Mouse (Mus musculus) forebrain, embryonic 12.5 days (tissue): ENCODE measurements around the gene Car11. TPM values are rescaled to one million over a fixed set of nuclear protein-coding genes. Genes with fewer than 3 reads are reported as not detected.

Source experiments
- ATAC-seq: fragments of 200-750 bp; cut with Nextera tagmentation; 2 replicates; pipeline ENCODE4 v1.8.0; 2017; ENCODE audit warnings: moderate TSS enrichment; ENCODE audit not compliant: low FRiP score
- H3K27ac ChIP-seq: fragments of 300-500 bp; sonication (generic); 2 replicates; pipeline ENCODE4 v1.5.1; 2016; ENCODE audit warnings: mild to moderate bottlenecking
- H3K27me3 ChIP-seq: fragments of 300-500 bp; sonication (generic); 2 replicates; pipeline ENCODE4 v1.6.1; 2016; ENCODE audit warnings: mild to moderate bottlenecking
- H3K36me3 ChIP-seq: fragments of 300-500 bp; sonication (generic); replicated peaks from 2 replicates; pipeline ENCODE4 v1.6.1; 2016; ENCODE audit warnings: mild to moderate bottlenecking
- H3K4me1 ChIP-seq: fragments of 300-500 bp; sonication (generic); 2 replicates; pipeline ENCODE4 v1.6.1; 2016
- H3K4me2 ChIP-seq: fragments of 300-500 bp; sonication (generic); 2 replicates; pipeline ENCODE4 v1.6.1; 2016; ENCODE audit warnings: mild to moderate bottlenecking, moderate library complexity
- H3K4me3 ChIP-seq: fragments of 300-500 bp; sonication (generic); replicated peaks from 2 replicates; pipeline ENCODE4 v1.5.1; 2016; ENCODE audit warnings: mild to moderate bottlenecking
- H3K9ac ChIP-seq: fragments of 300-500 bp; sonication (generic); 2 replicates; pipeline ENCODE4 v1.6.1; 2016; ENCODE audit warnings: mild to moderate bottlenecking
- H3K9me3 ChIP-seq: fragments of 300-500 bp; sonication (generic); 2 replicates; pipeline ENCODE4 v1.6.1; 2016
- WGBS: fragments of 180-500 bp; shearing (Covaris S2); methylation state at CpG from one replicate; pipeline ENCODE4 v1.1.7; 2016; 5-methylcytosine and 5-hydroxymethylcytosine counted together
- polyA plus RNA-seq: library from polyadenylated mRNA; unstranded; fragments of >200 nt; fragmentation: Nextera tagmentation; extraction: Ambion mirVana; gene quantifications from 2 replicates; pipeline ENCODE4 v1.2.1, GENCODE M21; 2016

The Car11 gene
- polyA plus RNA-seq, 1 experiment from 2014 or later: 11.0 TPM

- no peak overlapping the region for H3K27ac ChIP-seq
- H3K27me3 ChIP-seq: peaks cover 18% of the 10 kb centered on the region
- no peaks in the 10 kb centered on the region for H3K9me3 ChIP-seq
- H3K4me2 ChIP-seq: no peak overlapping the region
- no peaks in the 10 kb centered on the region for H3K4me1 ChIP-seq
- no peak overlapping the region for H3K4me3 ChIP-seq
- ATAC-seq: no peak
- H3K36me3 ChIP-seq: no peaks in the 10 kb centered on the region
- no peak overlapping the region for H3K9ac ChIP-seq
- 65% methylated on average over 10 of the region's 10 CpGs for WGBS
These were observed 40.2 kb downstream of the Car11 start for GRCm38 (mm10) chr7:45739820-45740219.

- no peak overlapping the region for H3K4me2 ChIP-seq
- no peak overlapping the region for H3K9ac ChIP-seq
- H3K36me3 ChIP-seq: no peaks in the 10 kb centered on the region
- no peak for ATAC-seq
- H3K4me1 ChIP-seq: no peaks in the 10 kb centered on the region
- H3K9me3 ChIP-seq: no peaks in the 10 kb centered on the region
- WGBS: 84% methylated on average over 12 of the region's 12 CpGs
- H3K27ac ChIP-seq: no peak overlapping the region
- H3K27me3 ChIP-seq: peaks cover 18% of the 10 kb centered on the region
- H3K4me3 ChIP-seq: no peak overlapping the region
These were observed 41.7 kb downstream of the Car11 start for GRCm38 (mm10) chr7:45741308-45741707.

- Histone ChIP-seq H3K36me3 (no peaks in the 10 kb centered on the region), H3K4me2 (0 out of 2 replicates have a peak overlapping the region, but pooled peaks have one; percentile 8)
- 45% methylated on average over 11 of the region's 11 CpGs for WGBS
These were observed 42.1 kb downstream of the Car11 start for GRCm38 (mm10) chr7:45741777-45742176.

GRCm38 (mm10) chr7:45742338-45742737 is 42.7 kb downstream of the Car11 start:
- Histone ChIP-seq H3K27me3 (peaks cover 18% of the 10 kb centered on the region), H3K36me3 (no peaks in the 10 kb centered on the region), H3K27ac (no peak overlapping the region), H3K9me3 (0 out of 2 replicates have a peak, but pooled peaks cover 3% of the 10 kb centered on the region), H3K4me1 (no peaks in the 10 kb centered on the region), H3K4me2 (peak overlapping the region; percentile 8; the same call in 1 of the 2 replicates), H3K4me3 (no peak overlapping the region), H3K9ac (no peak overlapping the region)
- 33% methylated on average over 19 of the region's 19 CpGs for WGBS
- ATAC-seq: no peak

More at GRCm38 (mm10) chr7:45741777-45742176, 42.1 kb downstream of the Car11 start:
- H3K27me3 ChIP-seq: peaks cover 18% of the 10 kb centered on the region
- H3K4me3 ChIP-seq: no peak overlapping the region
- 0 out of 2 replicates have a peak, but pooled peaks cover 3% of the 10 kb centered on the region for H3K9me3 ChIP-seq
- no peak overlapping the region for H3K9ac ChIP-seq
- no peak overlapping the region for H3K27ac ChIP-seq
- no peak for ATAC-seq
- no peaks in the 10 kb centered on the region for H3K4me1 ChIP-seq

GRCm38 (mm10) chr7:45744387-45744786 is 44.7 kb downstream of the Car11 start:
- H3K4me2 ChIP-seq: no peak overlapping the region
- H3K4me1 ChIP-seq: no peaks in the 10 kb centered on the region
- 34% methylated on average over 2 of the region's 2 CpGs for WGBS
- 0 out of 2 replicates have a peak, but pooled peaks cover 3% of the 10 kb centered on the region for H3K9me3 ChIP-seq
- H3K4me3 ChIP-seq: no peak overlapping the region
- ATAC-seq: no peak
- no peaks in the 10 kb centered on the region for H3K36me3 ChIP-seq
- peaks cover 18% of the 10 kb centered on the region for H3K27me3 ChIP-seq
- H3K27ac ChIP-seq: no peak overlapping the region
- H3K9ac ChIP-seq: no peak overlapping the region

- 69% methylated on average over 6 of the region's 6 CpGs for WGBS
- Histone ChIP-seq H3K4me1 (no peaks in the 10 kb centered on the region; the same call in 1 of the 2 replicates), H3K27ac (no peak overlapping the region), H3K9ac (no peak overlapping the region), H3K9me3 (0 out of 2 replicates have a peak, but pooled peaks cover 3% of the 10 kb centered on the region), H3K36me3 (no peaks in the 10 kb centered on the region), H3K4me3 (no peak overlapping the region), H3K4me2 (no peak overlapping the region), H3K27me3 (peaks cover 10% of the 10 kb centered on the region)
- no peak for ATAC-seq
These were observed 46.9 kb downstream of the Car11 start for GRCm38 (mm10) chr7:45746518-45746917.

- WGBS: 89% methylated on average over 5 of the region's 5 CpGs
- no peak for ATAC-seq
These were observed 47.8 kb downstream of the Car11 start for GRCm38 (mm10) chr7:45747450-45747849.

GRCm38 (mm10) chr7:45748110-45748509 is 48.5 kb downstream of the Car11 start:
- 85% methylated on average over 7 of the region's 7 CpGs for WGBS
- Histone ChIP-seq H3K27me3 (0 out of 2 replicates have a peak, but pooled peaks cover 3% of the 10 kb centered on the region), H3K27ac (no peak overlapping the region)

More at GRCm38 (mm10) chr7:45747450-45747849, 47.8 kb downstream of the Car11 start:
- no peak overlapping the region for H3K4me3 ChIP-seq
- H3K27me3 ChIP-seq: peaks cover 2% of the 10 kb centered on the region; the same call in 1 of the 2 replicates
- H3K4me1 ChIP-seq: no peaks in the 10 kb centered on the region; the same call in 1 of the 2 replicates
- no peak overlapping the region for H3K9ac ChIP-seq
- no peaks in the 10 kb centered on the region for H3K36me3 ChIP-seq
- H3K4me2 ChIP-seq: no peak overlapping the region
- H3K9me3 ChIP-seq: 0 out of 2 replicates have a peak, but pooled peaks cover 3% of the 10 kb centered on the region
- H3K27ac ChIP-seq: no peak overlapping the region

GRCm38 (mm10) chr7:45749401-45749800 is 49.8 kb downstream of the Car11 start:
- no peaks in the 10 kb centered on the region; the same call in 1 of the 2 replicates for H3K4me1 ChIP-seq
- 0 out of 2 replicates have a peak, but pooled peaks cover 3% of the 10 kb centered on the region for H3K27me3 ChIP-seq
- H3K4me2 ChIP-seq: 0 out of 2 replicates have a peak overlapping the region, but pooled peaks have one; percentile 13
- no peak for ATAC-seq
- WGBS: 51% methylated on average over 10 of the region's 10 CpGs
- H3K9me3 ChIP-seq: 0 out of 2 replicates have a peak, but pooled peaks cover 3% of the 10 kb centered on the region
- no peak overlapping the region for H3K27ac ChIP-seq
- H3K4me3 ChIP-seq: no peak overlapping the region
- no peak overlapping the region for H3K9ac ChIP-seq
- H3K36me3 ChIP-seq: no peaks in the 10 kb centered on the region

More at GRCm38 (mm10) chr7:45748110-45748509, 48.5 kb downstream of the Car11 start:
- no peak overlapping the region for H3K4me2 ChIP-seq
- no peak overlapping the region for H3K4me3 ChIP-seq
- H3K9me3 ChIP-seq: 0 out of 2 replicates have a peak, but pooled peaks cover 3% of the 10 kb centered on the region
- no peaks in the 10 kb centered on the region; the same call in 1 of the 2 replicates for H3K4me1 ChIP-seq
- no peaks in the 10 kb centered on the region for H3K36me3 ChIP-seq
- no peak overlapping the region for H3K9ac ChIP-seq
- no peak for ATAC-seq

GRCm38 (mm10) chr7:45750162-45750561 is 50.5 kb downstream of the Car11 start:
- Histone ChIP-seq H3K27ac (no peak overlapping the region), H3K4me2 (no peak overlapping the region), H3K36me3 (no peaks in the 10 kb centered on the region), H3K9me3 (0 out of 2 replicates have a peak, but pooled peaks cover 3% of the 10 kb centered on the region), H3K27me3 (0 out of 2 replicates have a peak, but pooled peaks cover 3% of the 10 kb centered on the region), H3K9ac (no peak overlapping the region), H3K4me1 (no peaks in the 10 kb centered on the region; the same call in 1 of the 2 replicates), H3K4me3 (no peak overlapping the region)
- no peak for ATAC-seq
- 85% methylated on average over 9 of the region's 9 CpGs for WGBS
